Mouse (Mus musculus) embryonic facial prominence, embryonic 10.5 days (tissue): ENCODE measurements at regions not wholly inside any gene's neighbourhood (a gene's known extent, or its start where the extent isn't known, plus 50 kb on each side); places are given as distances from the start of the nearest gene placed in this dataset.

Source experiments
- DNase-seq: peaks from one replicate; pipeline ENCODE4 v3.0.0-alpha.2; 2017; ENCODE audit warnings: low spot score
- H3K27ac ChIP-seq: fragments of 300-500 bp; sonication (generic); replicated peaks from 2 replicates; pipeline ENCODE4 v1.5.1; 2016; ENCODE audit warnings: mild to moderate bottlenecking
- H3K27me3 ChIP-seq: fragments of 300-500 bp; sonication (generic); replicated peaks from 2 replicates; pipeline ENCODE4 v1.6.1; 2016; ENCODE audit warnings: low read depth, mild to moderate bottlenecking; ENCODE audit not compliant: poor library complexity, severe bottlenecking
- H3K36me3 ChIP-seq: fragments of 300-500 bp; sonication (generic); replicated peaks from 2 replicates; pipeline ENCODE4 v1.6.1; 2016; ENCODE audit warnings: mild to moderate bottlenecking, moderate library complexity
- H3K4me1 ChIP-seq: fragments of 300-500 bp; sonication (generic); 2 replicates; pipeline ENCODE4 v1.6.1; 2016
- H3K4me3 ChIP-seq: fragments of 300-500 bp; sonication (generic); 2 replicates; pipeline ENCODE4 v1.5.1; 2016; ENCODE audit warnings: mild to moderate bottlenecking, moderate library complexity
- H3K9me3 ChIP-seq: fragments of 300-500 bp; sonication (generic); 2 replicates; pipeline ENCODE4 v1.6.1; 2016; ENCODE audit warnings: mild to moderate bottlenecking
- WGBS: fragments of 180-500 bp; shearing (Covaris S2); methylation state at CpG from one replicate; pipeline ENCODE4 v1.1.7; 2016; 5-methylcytosine and 5-hydroxymethylcytosine counted together

GRCm38 (mm10) chr5:136619315-136620231 is 52.3 kb upstream of the Cux1 start:
- H3K27ac ChIP-seq = peak overlapping the region; percentile 37
- H3K4me1 ChIP-seq = peaks cover 27% of the 10 kb centered on the region
- peak; percentile 66 for DNase-seq
- H3K9me3 ChIP-seq = no peaks in the 10 kb centered on the region
- peak overlapping the region; percentile 32 for H3K4me3 ChIP-seq
- WGBS = 7% methylated on average over 17 of the region's 17 CpGs
- no peaks in the 10 kb centered on the region for H3K36me3 ChIP-seq
- H3K27me3 ChIP-seq = peaks cover 69% of the 10 kb centered on the region

GRCm38 (mm10) chr5:136620234-136620633 is 52.9 kb upstream of the Cux1 start:
- 24% methylated on average over 12 of the region's 12 CpGs for WGBS
- Histone ChIP-seq H3K9me3 (no peaks in the 10 kb centered on the region), H3K4me3 (peak overlapping the region; percentile 32), H3K27me3 (peaks cover 76% of the 10 kb centered on the region), H3K36me3 (no peaks in the 10 kb centered on the region), H3K27ac (peak overlapping the region; percentile 37; the same call in 1 of the 2 replicates), H3K4me1 (peaks cover 29% of the 10 kb centered on the region)
- DNase-seq = no peak

GRCm38 (mm10) chr5:136621336-136622125 is 54.2 kb upstream of the Cux1 start:
- Histone ChIP-seq H3K27ac (no peak overlapping the region), H3K4me1 (peaks cover 36% of the 10 kb centered on the region), H3K9me3 (no peaks in the 10 kb centered on the region), H3K4me3 (no peak overlapping the region), H3K27me3 (peaks cover 83% of the 10 kb centered on the region), H3K36me3 (no peaks in the 10 kb centered on the region)
- no peak for DNase-seq
- 20% methylated on average over 4 of the region's 4 CpGs for WGBS

- no peak for DNase-seq
- Histone ChIP-seq H3K4me1 (peaks cover 36% of the 10 kb centered on the region), H3K27me3 (peaks cover 85% of the 10 kb centered on the region), H3K36me3 (no peaks in the 10 kb centered on the region), H3K27ac (no peak overlapping the region), H3K4me3 (no peak overlapping the region), H3K9me3 (no peaks in the 10 kb centered on the region)
- 8% methylated on average over 2 of the region's 2 CpGs for WGBS
Measured at GRCm38 (mm10) chr5:136622152-136622551, 54.9 kb upstream of the Cux1 start.

GRCm38 (mm10) chr5:136622721-136623542 is 55.6 kb upstream of the Cux1 start:
- WGBS = 2% methylated on average over 43 of the region's 43 CpGs
- peak overlapping the region; percentile 49 for H3K27ac ChIP-seq
- DNase-seq = peak; percentile 93

GRCm38 (mm10) chr5:136623791-136624190 is 56.5 kb upstream of the Cux1 start:
- no peak overlapping the region for H3K4me3 ChIP-seq
- DNase-seq = no peak
- H3K9me3 ChIP-seq = no peaks in the 10 kb centered on the region
- 65% methylated on average over 6 of the region's 6 CpGs for WGBS
- peaks cover 69% of the 10 kb centered on the region for H3K27me3 ChIP-seq
- peaks cover 36% of the 10 kb centered on the region for H3K4me1 ChIP-seq
- H3K36me3 ChIP-seq = no peaks in the 10 kb centered on the region
- no peak overlapping the region for H3K27ac ChIP-seq

More at GRCm38 (mm10) chr5:136622721-136623542, 55.6 kb upstream of the Cux1 start:
- Histone ChIP-seq H3K4me3 (peak overlapping the region; percentile 52), H3K27me3 (peaks cover 78% of the 10 kb centered on the region), H3K4me1 (peaks cover 36% of the 10 kb centered on the region), H3K9me3 (no peaks in the 10 kb centered on the region), H3K36me3 (no peaks in the 10 kb centered on the region)

- WGBS = 44% methylated on average over 13 of the region's 13 CpGs
- DNase-seq = no peak
- H3K9me3 ChIP-seq = no peaks in the 10 kb centered on the region
- H3K4me1 ChIP-seq = peaks cover 22% of the 10 kb centered on the region
- no peak overlapping the region for H3K27ac ChIP-seq
- H3K4me3 ChIP-seq = no peak overlapping the region
- H3K27me3 ChIP-seq = peaks cover 53% of the 10 kb centered on the region
- H3K36me3 ChIP-seq = no peaks in the 10 kb centered on the region
Measured at GRCm38 (mm10) chr5:136625176-136625991, 58.1 kb upstream of the Cux1 start.

- whole genome bisulfite sequencing = 47% methylated on average over 4 of the region's 4 CpGs
- no peak for DNase-seq
Measured at GRCm38 (mm10) chr5:136626142-136626771, 59.0 kb upstream of the Cux1 start.

GRCm38 (mm10) chr5:136626891-136627290 is 59.6 kb upstream of the Cux1 start:
- H3K9me3 ChIP-seq = no peaks in the 10 kb centered on the region
- DNase-seq = no peak

More at GRCm38 (mm10) chr5:136626142-136626771, 59.0 kb upstream of the Cux1 start:
- Histone ChIP-seq H3K4me3 (no peak overlapping the region), H3K4me1 (peaks cover 19% of the 10 kb centered on the region), H3K27me3 (peaks cover 44% of the 10 kb centered on the region), H3K27ac (no peak overlapping the region), H3K36me3 (no peaks in the 10 kb centered on the region), H3K9me3 (no peaks in the 10 kb centered on the region)

GRCm38 (mm10) chr5:136627671-136628292 is 60.5 kb upstream of the Cux1 start:
- no peaks in the 10 kb centered on the region for H3K36me3 ChIP-seq
- H3K27ac ChIP-seq = no peak overlapping the region
- no peak for DNase-seq
- no peak overlapping the region for H3K4me3 ChIP-seq
- H3K27me3 ChIP-seq = peaks cover 30% of the 10 kb centered on the region
- H3K4me1 ChIP-seq = peaks cover 14% of the 10 kb centered on the region
- H3K9me3 ChIP-seq = no peaks in the 10 kb centered on the region
- 83% methylated on average over 11 of the region's 11 CpGs for WGBS

More at GRCm38 (mm10) chr5:136626891-136627290, 59.6 kb upstream of the Cux1 start:
- no peaks in the 10 kb centered on the region for H3K36me3 ChIP-seq
- peaks cover 38% of the 10 kb centered on the region for H3K27me3 ChIP-seq
- no peak overlapping the region for H3K4me3 ChIP-seq
- no peak overlapping the region for H3K27ac ChIP-seq
- peaks cover 19% of the 10 kb centered on the region for H3K4me1 ChIP-seq
- 81% methylated on average over 2 of the region's 2 CpGs for WGBS

GRCm38 (mm10) chr5:136628502-136628901 is 61.2 kb upstream of the Cux1 start:
- no peak for DNase-seq

More at GRCm38 (mm10) chr5:136628502-136628901, 61.2 kb upstream of the Cux1 start:
- no peak overlapping the region for H3K27ac ChIP-seq
- H3K27me3 ChIP-seq = peaks cover 29% of the 10 kb centered on the region
- no peaks in the 10 kb centered on the region for H3K36me3 ChIP-seq
- 91% methylated on average over 5 of the region's 5 CpGs for WGBS
- peaks cover 9% of the 10 kb centered on the region for H3K4me1 ChIP-seq
- H3K9me3 ChIP-seq = no peaks in the 10 kb centered on the region
- no peak overlapping the region for H3K4me3 ChIP-seq
